Mouse (Mus musculus) embryonic facial prominence, embryonic 10.5 days (tissue): ENCODE results near the gene Cysrt1. TPM values are rescaled to one million over a fixed set of nuclear protein-coding genes. Genes with fewer than 3 reads are reported as not detected.
A peak's percentile ranks its signal among the peaks of the same experiment; 100 is the strongest.

Source experiments
- DNase-seq: peaks from one replicate; pipeline ENCODE4 v3.0.0-alpha.2; 2017; ENCODE audit warnings: low spot score
- H3K27ac ChIP-seq: fragments of 300-500 bp; sonication (generic); replicated peaks from 2 replicates; pipeline ENCODE4 v1.5.1; 2016; ENCODE audit warnings: mild to moderate bottlenecking
- H3K27me3 ChIP-seq: fragments of 300-500 bp; sonication (generic); replicated peaks from 2 replicates; pipeline ENCODE4 v1.6.1; 2016; ENCODE audit warnings: low read depth, mild to moderate bottlenecking; ENCODE audit not compliant: poor library complexity, severe bottlenecking
- H3K36me3 ChIP-seq: fragments of 300-500 bp; sonication (generic); replicated peaks from 2 replicates; pipeline ENCODE4 v1.6.1; 2016; ENCODE audit warnings: mild to moderate bottlenecking, moderate library complexity
- H3K4me1 ChIP-seq: fragments of 300-500 bp; sonication (generic); 2 replicates; pipeline ENCODE4 v1.6.1; 2016
- H3K4me3 ChIP-seq: fragments of 300-500 bp; sonication (generic); 2 replicates; pipeline ENCODE4 v1.5.1; 2016; ENCODE audit warnings: mild to moderate bottlenecking, moderate library complexity
- H3K9me3 ChIP-seq: fragments of 300-500 bp; sonication (generic); 2 replicates; pipeline ENCODE4 v1.6.1; 2016; ENCODE audit warnings: mild to moderate bottlenecking
- WGBS: fragments of 180-500 bp; shearing (Covaris S2); methylation state at CpG from one replicate; pipeline ENCODE4 v1.1.7; 2016; 5-methylcytosine and 5-hydroxymethylcytosine counted together
- polyA plus RNA-seq: library from polyadenylated mRNA; unstranded; fragments of >200 nt; fragmentation: Nextera tagmentation; extraction: Ambion mirVana; gene quantifications from 2 replicates; pipeline ENCODE4 v1.2.1, GENCODE M21; 2016

Gene Cysrt1
- polyA plus RNA-seq, 1 experiment from 2014 or later, result not detected

DNA sequence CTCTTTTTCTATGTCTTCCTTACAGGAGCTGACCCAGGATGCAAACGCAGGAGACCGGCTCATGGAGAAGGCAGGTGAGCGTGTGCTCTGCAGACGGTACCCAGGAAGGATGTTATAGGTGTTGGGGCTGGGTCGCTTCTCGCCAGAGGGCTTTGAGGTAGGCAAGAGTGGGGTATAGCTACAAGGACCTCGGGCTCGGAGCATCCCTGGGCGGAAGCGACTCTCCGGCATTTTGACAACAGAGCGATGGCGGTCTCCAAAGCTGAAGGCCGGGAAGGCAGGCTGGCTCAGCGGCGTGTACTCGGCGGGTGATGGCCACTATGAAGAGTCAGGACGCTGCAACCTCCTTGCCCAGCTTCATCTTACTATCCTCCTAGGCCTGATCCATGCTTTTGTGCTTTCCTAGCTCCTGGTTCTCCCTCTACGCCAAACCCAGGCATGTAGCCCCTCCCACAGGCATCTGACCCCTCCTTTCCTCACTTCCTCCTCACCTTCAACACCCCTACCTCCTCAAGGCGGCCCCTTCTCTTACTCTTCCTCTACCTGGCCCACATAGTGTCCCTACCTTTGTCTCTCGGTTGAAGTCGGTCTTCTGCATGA lies 28.9 kb downstream of the Cysrt1 start:
- H3K36me3 ChIP-seq, result peaks cover 13% of the 10 kb centered on the region
- DNase-seq, result no peak
- WGBS, result 67% methylated on average over 23 of the region's 23 CpGs
- peaks cover 25% of the 10 kb centered on the region for H3K27me3 ChIP-seq
- H3K4me1 ChIP-seq, result peaks cover 19% of the 10 kb centered on the region
- H3K9me3 ChIP-seq, result no peaks in the 10 kb centered on the region
- no peak overlapping the region for H3K4me3 ChIP-seq
- H3K27ac ChIP-seq, result no peak overlapping the region

DNA sequence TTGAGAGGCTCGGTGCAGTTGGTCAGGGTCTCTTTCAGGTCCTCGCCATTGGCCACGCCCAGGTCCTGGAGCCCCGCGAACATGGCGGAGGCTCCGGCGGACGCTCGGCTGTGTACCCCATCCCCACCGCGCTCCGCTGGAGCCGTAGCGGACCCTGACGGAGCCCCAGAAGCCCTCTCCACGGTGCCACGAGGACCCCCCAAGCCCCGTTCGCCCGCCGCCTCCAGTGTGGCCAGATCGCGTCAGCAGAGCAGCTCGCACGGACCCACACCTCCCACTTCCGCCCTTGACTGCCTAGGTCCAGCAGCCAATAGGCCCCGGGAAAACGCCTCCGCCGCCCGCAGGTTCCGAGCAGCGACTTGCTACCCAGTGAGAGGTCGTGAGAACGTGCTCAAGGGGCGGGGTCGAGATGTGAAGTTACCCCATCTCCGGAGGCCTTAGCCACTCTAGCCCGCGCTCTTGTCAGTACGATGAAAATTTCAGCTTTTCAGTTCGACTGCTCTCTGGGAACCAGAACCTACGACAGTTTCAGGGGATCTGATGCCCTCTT lies 31.1 kb downstream of the Cysrt1 start, which contains the start of gene Nelfb:
Gene Nelfb (minus strand): TSS at position 369 of the 550 bp plus-strand sequence.
- H3K27ac ChIP-seq, result peak within 1 kb of the TSS; percentile 98
- peaks cover 25% of the 10 kb centered on the region for H3K27me3 ChIP-seq
- peak; percentile 95 for DNase-seq
- H3K4me3 ChIP-seq, result peak within 1 kb of the TSS; percentile 96
- H3K4me1 ChIP-seq, result peaks cover 19% of the 10 kb centered on the region
- no peaks in the 10 kb centered on the region for H3K9me3 ChIP-seq
- peaks cover 35% of the 10 kb centered on the region for H3K36me3 ChIP-seq
- WGBS, result under 1% methylated on average over 44 of the region's 44 CpGs

DNA sequence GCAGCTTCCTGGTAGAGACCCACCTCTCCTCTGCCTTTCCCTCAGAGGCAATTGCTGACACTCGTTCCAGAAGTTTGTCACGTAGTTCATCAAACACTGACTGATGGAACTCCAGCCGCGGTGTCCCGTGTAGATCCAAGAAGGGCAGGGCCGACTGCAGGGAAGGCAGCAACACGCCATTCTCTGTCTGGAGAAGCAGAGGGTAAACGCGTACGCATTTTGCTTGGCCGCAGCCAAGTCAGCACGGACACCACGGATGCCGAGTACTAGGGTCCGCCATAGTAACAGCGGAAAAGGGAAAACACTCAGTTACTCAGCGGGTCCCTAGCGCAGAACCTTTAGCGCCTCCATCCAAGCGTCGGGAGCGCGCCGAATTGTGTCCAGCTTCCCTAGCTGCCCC lies 31.6 kb downstream of the Cysrt1 start:
- Histone ChIP-seq H3K27ac (peak overlapping the region; percentile 98), H3K27me3 (peaks cover 25% of the 10 kb centered on the region), H3K36me3 (peaks cover 40% of the 10 kb centered on the region), H3K4me3 (peak overlapping the region; percentile 96), H3K9me3 (no peaks in the 10 kb centered on the region), H3K4me1 (peaks cover 19% of the 10 kb centered on the region)
- no peak for DNase-seq
- under 1% methylated on average over 24 of the region's 24 CpGs for WGBS

DNA sequence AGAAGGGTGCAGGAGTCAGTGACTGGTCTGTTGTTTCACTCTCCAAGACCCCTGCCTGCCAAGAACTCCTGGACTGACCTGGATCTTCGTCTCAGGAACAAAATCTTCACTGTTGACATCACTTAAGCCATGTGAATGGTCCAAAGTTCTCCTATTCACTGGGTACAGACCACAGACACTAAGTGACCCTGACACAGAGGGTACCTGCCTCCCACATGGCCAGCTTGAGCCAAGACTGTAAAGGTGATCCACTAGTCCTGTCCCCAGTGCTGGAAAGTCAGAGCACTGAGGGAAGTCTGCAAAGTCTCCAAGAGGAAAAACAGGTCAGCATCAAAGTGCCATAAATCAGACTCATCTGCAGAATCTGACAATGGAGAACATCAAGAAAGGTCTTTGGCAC lies 34.7 kb downstream of the Cysrt1 start:
- Histone ChIP-seq H3K4me3 (no peak overlapping the region), H3K9me3 (no peaks in the 10 kb centered on the region), H3K4me1 (peaks cover 19% of the 10 kb centered on the region), H3K36me3 (peaks cover 71% of the 10 kb centered on the region), H3K27me3 (peaks cover 6% of the 10 kb centered on the region), H3K27ac (no peak overlapping the region)
- no peak for DNase-seq
- WGBS, result 86% methylated on average over 1 of the region's 1 CpGs

DNA sequence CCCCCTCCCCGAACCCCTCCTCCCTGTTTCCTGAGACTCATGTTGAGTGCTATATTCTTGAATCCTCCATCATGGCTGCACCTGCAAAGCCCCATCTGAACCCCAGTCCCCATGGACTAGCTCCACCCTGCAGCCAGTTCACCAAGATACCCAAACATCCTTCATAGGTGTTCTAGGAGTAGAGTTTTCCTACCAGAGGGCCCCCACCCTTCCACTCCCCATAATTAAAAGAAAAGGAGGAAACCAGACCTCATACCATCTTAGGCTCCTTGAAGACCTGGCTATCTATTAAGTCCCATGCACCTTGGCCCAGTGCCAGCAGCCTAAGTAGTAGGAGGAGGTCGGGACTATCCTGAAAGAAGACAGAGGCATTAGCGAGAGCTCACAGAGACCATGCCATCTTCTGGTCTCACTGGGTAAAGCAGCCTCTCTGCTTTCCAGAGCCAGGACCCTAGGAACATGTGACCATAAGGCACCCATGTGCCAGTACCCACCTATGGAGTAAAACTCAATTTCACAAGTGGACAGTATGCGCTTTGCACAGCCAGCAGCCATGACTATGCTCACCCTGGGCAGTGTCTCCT lies 38.5 kb downstream of the Cysrt1 start:
- 78% methylated on average over 4 of the region's 4 CpGs for WGBS
- no peaks in the 10 kb centered on the region for H3K9me3 ChIP-seq
- no peaks in the 10 kb centered on the region for H3K4me1 ChIP-seq
- no peak overlapping the region for H3K4me3 ChIP-seq
- DNase-seq, result no peak
- no peak overlapping the region for H3K27ac ChIP-seq
- peaks cover 100% of the 10 kb centered on the region for H3K36me3 ChIP-seq
- H3K27me3 ChIP-seq, result no peaks in the 10 kb centered on the region

DNA sequence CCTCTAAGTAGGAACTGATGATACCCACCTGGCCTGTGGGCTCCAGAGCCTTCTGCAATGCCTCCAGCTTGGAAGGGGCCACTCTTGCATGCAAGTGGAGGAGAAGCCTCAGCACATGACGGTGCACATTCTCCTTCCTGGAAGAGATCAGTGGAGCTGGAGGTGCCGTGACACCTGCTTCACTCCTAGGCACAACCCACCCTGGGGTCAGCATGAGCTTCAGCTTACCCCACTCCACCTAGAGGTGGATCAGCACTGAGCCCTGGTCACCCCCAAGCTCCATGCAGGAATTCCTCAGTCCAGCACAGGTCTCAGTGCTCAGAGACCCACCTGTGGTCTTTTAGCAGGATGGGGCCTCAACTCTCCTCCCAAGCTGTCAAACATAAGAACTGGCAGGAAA lies 41.6 kb downstream of the Cysrt1 start:
- DNase-seq, result no peak
- Histone ChIP-seq H3K4me3 (no peak overlapping the region), H3K9me3 (no peaks in the 10 kb centered on the region), H3K27ac (no peak overlapping the region), H3K4me1 (peaks cover 17% of the 10 kb centered on the region), H3K36me3 (peaks cover 80% of the 10 kb centered on the region), H3K27me3 (peaks cover 19% of the 10 kb centered on the region)
- 94% methylated on average over 2 of the region's 2 CpGs for WGBS

DNA sequence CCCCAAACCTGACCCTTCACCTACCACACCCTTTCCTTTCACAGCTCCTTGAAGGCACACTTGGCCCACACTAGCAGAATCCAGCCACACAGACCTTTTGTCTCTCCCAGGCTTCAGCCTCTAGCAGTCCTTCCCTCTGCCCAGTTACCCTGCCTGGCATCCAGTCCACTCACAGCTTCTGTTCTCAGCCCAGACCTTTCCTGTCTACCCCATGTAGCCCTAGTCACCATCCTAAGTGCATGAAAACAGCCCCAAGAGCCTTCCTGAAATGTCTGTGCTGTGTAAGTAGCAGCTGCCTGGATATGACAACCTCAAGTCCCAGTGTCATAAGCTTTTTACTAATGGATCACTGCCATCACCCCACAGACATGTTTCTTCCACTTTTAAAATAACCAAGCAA lies 44.3 kb downstream of the Cysrt1 start:
- no peak for DNase-seq
- Histone ChIP-seq H3K9me3 (no peaks in the 10 kb centered on the region), H3K27me3 (peaks cover 41% of the 10 kb centered on the region), H3K36me3 (peaks cover 53% of the 10 kb centered on the region), H3K4me3 (no peak overlapping the region), H3K27ac (no peak overlapping the region), H3K4me1 (peaks cover 32% of the 10 kb centered on the region)

DNA sequence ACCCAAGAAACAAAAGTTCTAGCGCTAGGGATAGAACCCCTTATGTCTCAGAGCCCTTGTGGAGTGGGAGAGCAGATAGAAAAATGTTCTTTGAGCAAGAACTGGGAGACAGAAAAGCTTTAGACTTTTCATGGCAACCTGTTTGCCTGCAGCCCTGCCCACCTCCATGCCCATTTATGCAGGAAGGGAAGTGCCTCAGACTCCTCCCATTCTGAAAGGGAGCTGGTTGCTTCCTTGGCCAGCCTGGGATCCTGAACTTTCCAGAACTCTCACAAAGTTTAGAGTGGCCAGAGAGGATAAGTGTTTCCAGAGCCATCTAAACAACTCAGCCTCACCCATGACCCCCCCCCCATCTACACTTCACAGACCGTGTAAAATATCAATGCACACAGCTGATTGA lies 45.1 kb downstream of the Cysrt1 start:
- no peak for DNase-seq
- 22% methylated on average over 2 of the region's 2 CpGs for WGBS
- peaks cover 32% of the 10 kb centered on the region for H3K4me1 ChIP-seq
- no peaks in the 10 kb centered on the region for H3K9me3 ChIP-seq
- H3K27me3 ChIP-seq, result peaks cover 41% of the 10 kb centered on the region
- no peak overlapping the region for H3K4me3 ChIP-seq
- peaks cover 45% of the 10 kb centered on the region for H3K36me3 ChIP-seq
- H3K27ac ChIP-seq, result no peak overlapping the region

DNA sequence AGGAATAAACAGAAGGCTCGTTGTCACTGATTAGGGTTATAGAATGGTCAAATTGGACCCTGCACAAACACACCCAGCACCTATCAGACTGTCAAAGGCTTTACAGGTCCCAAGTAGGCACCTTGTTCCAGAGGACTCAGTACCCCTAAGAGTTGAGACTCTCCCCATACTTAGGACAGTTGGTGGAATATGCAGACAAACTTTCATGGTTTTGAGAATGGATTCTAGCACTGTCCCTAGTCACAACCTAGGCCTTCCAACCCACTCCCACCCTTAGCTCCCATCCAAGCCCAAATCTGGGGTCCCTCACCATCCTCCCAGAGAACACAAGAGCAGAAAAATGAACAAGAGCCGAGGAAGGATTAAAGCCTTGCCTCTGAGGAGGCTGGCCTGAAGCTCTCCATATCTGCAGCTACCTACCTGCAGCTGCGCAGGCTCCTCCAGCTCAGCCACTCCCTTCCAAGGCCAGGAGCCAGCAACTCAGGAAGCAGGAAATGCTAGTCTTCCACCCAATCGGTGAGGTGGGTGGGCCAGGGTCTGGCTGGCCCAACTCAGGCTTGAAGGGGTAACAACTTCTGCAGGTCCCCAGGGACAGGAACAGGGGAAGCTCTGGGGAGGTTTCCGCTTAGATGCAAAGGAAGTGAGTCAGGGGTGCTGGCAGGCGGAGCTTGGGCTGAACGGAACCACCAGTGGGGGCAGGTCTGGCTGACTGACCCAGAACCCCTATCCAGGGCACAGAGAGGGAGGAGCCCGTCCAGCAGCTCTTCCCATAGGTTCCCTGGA lies 45.9 kb downstream of the Cysrt1 start, which contains the start of gene Tor4a:
Gene Tor4a (minus strand): TSS at position 715 of the 783 bp plus-strand sequence.
- Histone ChIP-seq H3K4me1 (peaks cover 32% of the 10 kb centered on the region), H3K4me3 (peak within 1 kb of the TSS; percentile 47), H3K36me3 (peaks cover 37% of the 10 kb centered on the region), H3K27me3 (peaks cover 41% of the 10 kb centered on the region), H3K27ac (no peak within 1 kb of the TSS), H3K9me3 (no peaks in the 10 kb centered on the region)
- DNase-seq, result peak; percentile 48
- WGBS, result 8% methylated on average over 8 of the region's 8 CpGs

DNA sequence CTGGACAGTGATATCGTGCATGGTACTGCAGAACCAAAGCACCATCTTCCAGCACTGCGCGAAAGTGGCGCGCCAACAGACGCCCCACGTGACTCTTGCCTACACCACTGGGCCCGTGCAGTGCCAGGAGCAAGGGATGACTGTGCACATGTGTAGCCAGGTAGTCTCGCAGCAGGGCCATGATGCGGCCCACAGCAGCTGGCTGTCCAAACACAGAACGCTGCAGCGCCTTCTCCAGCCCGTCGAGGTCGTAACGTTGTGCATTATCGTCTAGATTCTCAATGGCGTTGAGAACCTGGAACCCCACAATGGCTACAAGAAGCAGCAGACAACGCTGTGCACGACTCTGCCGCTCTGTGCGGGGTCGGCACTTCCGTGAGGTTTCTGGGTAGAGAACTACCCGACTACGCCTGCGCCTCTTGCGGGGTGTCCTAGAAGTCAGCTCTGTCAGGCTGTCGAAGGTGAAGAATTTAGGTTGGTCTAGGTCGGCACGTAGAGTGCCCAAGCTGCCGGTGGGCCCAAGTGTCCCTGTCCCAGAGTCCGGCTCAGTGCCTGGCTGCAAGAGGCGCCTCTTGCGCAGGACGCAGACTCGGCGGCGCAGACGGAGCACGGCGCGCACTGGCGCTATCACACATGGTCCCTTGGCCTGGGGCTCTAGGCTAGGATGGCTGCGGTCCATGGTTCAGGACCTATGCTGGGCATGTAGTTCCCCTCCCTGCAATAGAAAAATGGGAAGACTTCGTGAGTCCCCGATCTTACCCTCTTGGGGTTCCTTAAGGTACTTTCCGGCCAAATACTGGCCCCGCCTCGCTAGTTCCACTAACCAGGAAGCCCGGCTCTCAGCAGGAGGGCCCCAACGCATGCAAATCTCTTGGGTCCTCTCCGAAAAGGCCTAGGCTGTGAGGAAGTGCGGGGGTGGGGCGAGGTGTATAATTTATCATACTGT lies 46.8 kb downstream of the Cysrt1 start:
- 21% methylated on average over 55 of the region's 55 CpGs for WGBS

DNA sequence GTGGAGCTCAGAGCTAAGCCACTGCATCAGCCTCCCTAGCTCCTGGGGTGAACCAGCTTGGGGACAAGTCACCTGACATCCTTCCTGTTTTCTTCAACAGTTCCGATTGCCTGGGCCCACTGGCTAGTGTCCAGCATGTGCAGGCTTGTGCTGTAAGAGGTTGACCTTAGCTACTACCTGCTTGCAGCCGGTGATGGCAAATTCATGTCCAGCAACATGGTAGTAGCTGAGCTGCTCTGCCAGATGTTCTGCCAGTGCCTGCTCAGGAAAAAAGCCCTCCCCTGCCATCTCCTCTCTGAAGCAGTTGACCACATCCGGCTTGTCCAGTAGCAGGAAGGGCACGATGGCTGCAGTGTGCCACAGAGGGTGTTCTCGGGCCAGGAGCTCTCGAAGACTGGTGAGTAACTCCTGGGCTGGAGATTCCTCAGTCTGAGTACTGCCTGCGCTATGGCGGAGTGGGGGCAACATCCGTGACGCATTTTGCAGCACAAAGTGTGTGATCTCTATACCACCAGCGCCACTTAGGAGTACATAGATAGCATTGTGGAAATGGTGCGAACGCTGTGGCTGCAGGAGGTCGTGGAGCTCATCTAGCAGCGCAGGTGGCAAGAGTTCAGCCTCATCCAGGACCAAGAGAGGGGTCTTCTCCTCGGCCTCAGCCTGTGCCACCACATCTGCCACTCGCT lies 47.6 kb downstream of the Cysrt1 start:
- Histone ChIP-seq H3K36me3 (peaks cover 20% of the 10 kb centered on the region), H3K4me3 (peak overlapping the region; percentile 47; the same call in 1 of the 2 replicates), H3K27me3 (peaks cover 41% of the 10 kb centered on the region), H3K4me1 (peaks cover 32% of the 10 kb centered on the region), H3K9me3 (no peaks in the 10 kb centered on the region), H3K27ac (no peak overlapping the region)
- WGBS, result 83% methylated on average over 17 of the region's 17 CpGs
- DNase-seq, result no peak

More for the DNA sequence above, 46.8 kb downstream of the Cysrt1 start:
- no peak for DNase-seq
- H3K4me3 ChIP-seq, result peak overlapping the region; percentile 47
- peaks cover 32% of the 10 kb centered on the region for H3K4me1 ChIP-seq
- H3K27ac ChIP-seq, result no peak overlapping the region
- peaks cover 28% of the 10 kb centered on the region for H3K36me3 ChIP-seq
- H3K9me3 ChIP-seq, result no peaks in the 10 kb centered on the region
- H3K27me3 ChIP-seq, result peaks cover 41% of the 10 kb centered on the region
